25 mouse cellular contexts compared by ENCODE assay signal in genomic region chr12:86501728-86502127, GRCm38 (mm10).
DNase-seq lines count a peak whose midpoint lies in the region; ATAC-seq and TF ChIP-seq lines count a peak whose summit lies in the region.
"Had no signal": no experiment of that assay in that cellular context is flagged by ENCODE, and none has a peak within 500 bp of the region (broad histone marks: within the 10 kb centered on the region; RNA-seq: fewer than 3 reads in every experiment).

No protein-coding gene starts in this region.

- no peak overlapping the region for H3K4me2 ChIP-seq in forebrain, embryonic 13.5 days
- H3K4me2 ChIP-seq: embryonic facial prominence, embryonic 12.5 days; forebrain, embryonic 12.5 days had no signal

- H3K27ac ChIP-seq in forebrain, embryonic 13.5 days, result no peak overlapping the region
- H3K27ac ChIP-seq: embryonic facial prominence, embryonic 10.5 days; embryonic facial prominence, embryonic 12.5 days; forebrain, embryonic 10.5 days; forebrain, embryonic 12.5 days had no signal

- H3K27me3 ChIP-seq in E14TG2a.4 (ENCODE audit: insufficient read depth, low read length), result no peaks in the 10 kb centered on the region
- no peaks in the 10 kb centered on the region for H3K27me3 ChIP-seq in forebrain, embryonic 13.5 days
- H3K27me3 ChIP-seq: embryonic facial prominence, embryonic 12.5 days; forebrain, embryonic 12.5 days had no signal

- WGBS in forebrain, embryonic 13.5 days, result 82% methylated on average over 10 of the region's 10 CpGs

- TF ChIP-seq CTCF in E14TG2a.4 (conservative IDR thresholded peaks at IDR 0.05; ENCODE audit: low read length), result no peak

- DNase-seq in ES-CJ7 (ENCODE audit: low read depth, low spot score), result peak; percentile 99
- peak; percentile 100 for DNase-seq in R1 (ENCODE audit: low read depth, low spot score)
- peak; percentile 98 for DNase-seq in ZHBTc4 (ENCODE audit: low read depth, low spot score)
- DNase-seq in frontal cortex, postnatal 10 days (ENCODE audit: low spot score in 2 of 2), result no peak
- no peak for DNase-seq in liver
- DNase-seq: adrenal gland, adult 2 months; adrenal gland, postnatal 10 days; adrenal gland, postnatal 25 days; B cell, adult 2 months; cerebellum, adult 11 months; cerebellum, adult 18-20 months; cerebellum, adult 8-10 months; cerebellum, postnatal 10 days; cerebellum, postnatal 25 days had no signal

- ATAC-seq in forebrain, embryonic 13.5 days, result no peak
- ATAC-seq: CD4-positive, CD25-positive, alpha-beta regulatory T cell, adult 4 months; forebrain, embryonic 16.5 days; Patski had no signal

- H3K4me3 ChIP-seq in E14TG2a.4 (replicated peaks; ENCODE audit: low read length), result peak overlapping the region; percentile 77
- no peak overlapping the region for H3K4me3 ChIP-seq in forebrain, embryonic 13.5 days
- H3K4me3 ChIP-seq: embryonic facial prominence, embryonic 10.5 days; embryonic facial prominence, embryonic 12.5 days; erythroblast, embryonic 14.5 days; forebrain, embryonic 10.5 days; forebrain, embryonic 12.5 days had no signal

- H3K36me3 ChIP-seq in E14TG2a.4 (ENCODE audit: insufficient read depth, low read length), result peaks cover 79% of the 10 kb centered on the region
- H3K36me3 ChIP-seq in forebrain, embryonic 13.5 days (ENCODE audit: poor library complexity, severe bottlenecking), result no peaks in the 10 kb centered on the region
- H3K36me3 ChIP-seq: embryonic facial prominence, embryonic 10.5 days; embryonic facial prominence, embryonic 12.5 days; forebrain, embryonic 10.5 days; forebrain, embryonic 12.5 days; G1E had no signal

- no peaks in the 10 kb centered on the region for H3K9me3 ChIP-seq in E14TG2a.4 (ENCODE audit: low read length)
- H3K9me3 ChIP-seq in forebrain, embryonic 13.5 days (replicated peaks), result peaks cover 5% of the 10 kb centered on the region; the same call in 1 of the 2 replicates
- H3K9me3 ChIP-seq: embryonic facial prominence, embryonic 10.5 days; embryonic facial prominence, embryonic 12.5 days; forebrain, embryonic 10.5 days; forebrain, embryonic 12.5 days; G1E had no signal

- H3K9ac ChIP-seq in forebrain, embryonic 13.5 days, result no peak overlapping the region
- H3K9ac ChIP-seq: embryonic facial prominence, embryonic 12.5 days; forebrain, embryonic 12.5 days had no signal

- H3K4me1 ChIP-seq in E14TG2a.4 (replicated peaks; ENCODE audit: low read depth, low read length), result peaks cover 83% of the 10 kb centered on the region
- peaks cover 12% of the 10 kb centered on the region for H3K4me1 ChIP-seq in forebrain, embryonic 13.5 days

Comparison
In these comparisons a context has a peak if more than half of its experiments do, and no peak if none do; other contexts are left out.
1. DNase-seq: peak in ES-CJ7 (single experiment), R1 (single experiment) and ZHBTc4 (single experiment); none in frontal cortex, postnatal 10 days (0 of 2) and liver (single experiment).